Mouse (Mus musculus) brain, embryonic 14.5 days (tissue): ENCODE data around the gene Agbl2. TPM values are rescaled to one million over a fixed set of nuclear protein-coding genes. Genes with fewer than 3 reads are reported as not detected.

ENCODE experiments used
- DNase-seq: peaks from one replicate; pipeline ENCODE4 v3.0.0-alpha.2; 2011; ENCODE audit warnings: low read depth
- CTCF ChIP-seq: fragments of 200-500 bp; IDR thresholded peaks from 2 replicates; pipeline ENCODE4 v1.5.1; 2012; ENCODE audit warnings: inconsistent platforms, mild to moderate bottlenecking, moderate library complexity, borderline replicate concordance; ENCODE audit not compliant: insufficient read depth, insufficient read length; ENCODE audit errors: extremely low read depth
- POLR2A ChIP-seq: fragments of 200-500 bp; IDR thresholded peaks from 2 replicates; pipeline ENCODE4 v1.6.1; 2012; ENCODE audit warnings: mild to moderate bottlenecking, inconsistent platforms, borderline replicate concordance; ENCODE audit not compliant: poor library complexity, insufficient read depth, insufficient read length, severe bottlenecking; ENCODE audit errors: extremely low read depth
- polyA plus RNA-seq: library from polyadenylated mRNA; depleted of rRNA; stranded (reverse); fragments of >200 nt; gene quantifications from 2 replicates; pipeline ENCODE4 v1.2.3, GENCODE M21; 2012

The Agbl2 gene
- polyA plus RNA-seq, 1 experiment = 1.4 TPM

- DNase-seq = no peak
- TF ChIP-seq CTCF (no peak), POLR2A (no peak)
These were observed 64.0 kb downstream of the Agbl2 start for GRCm38 (mm10) chr2:90846597-90846954.

GRCm38 (mm10) chr2:90846955-90847680 is 64.6 kb downstream of the Agbl2 start, which contains the start of gene Mtch2:
Gene Mtch2, plus strand, starts transcription at chr2:90847155.
- TF ChIP-seq POLR2A (peak; percentile 61), CTCF (no peak)
- peak; percentile 99 for DNase-seq

GRCm38 (mm10) chr2:90847681-90848050 is 65.1 kb downstream of the Agbl2 start:
- no peak for TF ChIP-seq POLR2A
- no peak for TF ChIP-seq CTCF
- peak; percentile 61 for DNase-seq

GRCm38 (mm10) chr2:90848331-90848730 is 65.8 kb downstream of the Agbl2 start:
- no peak for DNase-seq
- TF ChIP-seq CTCF (no peak), POLR2A (no peak)

- TF ChIP-seq CTCF = no peak
- no peak for TF ChIP-seq POLR2A
- DNase-seq = no peak
These were observed 67.9 kb downstream of the Agbl2 start for GRCm38 (mm10) chr2:90850401-90850800.

GRCm38 (mm10) chr2:90861486-90861885 is 79.0 kb downstream of the Agbl2 start:
- TF ChIP-seq POLR2A (no peak), CTCF (no peak)
- no peak for DNase-seq

- TF ChIP-seq POLR2A = no peak
- TF ChIP-seq CTCF = no peak
- peak; percentile 69 for DNase-seq
These were observed 81.7 kb downstream of the Agbl2 start for GRCm38 (mm10) chr2:90864184-90864583.

GRCm38 (mm10) chr2:90866524-90866923 is 84.0 kb downstream of the Agbl2 start:
- peak; percentile 89 for DNase-seq
- TF ChIP-seq POLR2A (no peak), CTCF (peak; percentile 97)

- TF ChIP-seq POLR2A (no peak), CTCF (no peak)
- no peak for DNase-seq
These were observed 87.6 kb downstream of the Agbl2 start for GRCm38 (mm10) chr2:90870136-90870601.

- DNase-seq = peak; percentile 61
- TF ChIP-seq CTCF (no peak), POLR2A (no peak)
These were observed 88.8 kb downstream of the Agbl2 start for GRCm38 (mm10) chr2:90871180-90871961.

- TF ChIP-seq CTCF (no peak), POLR2A (no peak)
- no peak for DNase-seq
These were observed 91.5 kb downstream of the Agbl2 start for GRCm38 (mm10) chr2:90874025-90874424.
